Mouse (Mus musculus) kidney, adult 9 months (tissue): Measurements from ENCODE around the gene Usp51.
"Not testable (repeated sequence)": the region's sequence is repeated elsewhere in the genome, so short reads cannot be mapped to it uniquely, and the experiment has no call there.

Experiments used
- DNase-seq: peaks from one replicate; pipeline ENCODE4 v3.0.0; 2022

Gene Usp51

DNA sequence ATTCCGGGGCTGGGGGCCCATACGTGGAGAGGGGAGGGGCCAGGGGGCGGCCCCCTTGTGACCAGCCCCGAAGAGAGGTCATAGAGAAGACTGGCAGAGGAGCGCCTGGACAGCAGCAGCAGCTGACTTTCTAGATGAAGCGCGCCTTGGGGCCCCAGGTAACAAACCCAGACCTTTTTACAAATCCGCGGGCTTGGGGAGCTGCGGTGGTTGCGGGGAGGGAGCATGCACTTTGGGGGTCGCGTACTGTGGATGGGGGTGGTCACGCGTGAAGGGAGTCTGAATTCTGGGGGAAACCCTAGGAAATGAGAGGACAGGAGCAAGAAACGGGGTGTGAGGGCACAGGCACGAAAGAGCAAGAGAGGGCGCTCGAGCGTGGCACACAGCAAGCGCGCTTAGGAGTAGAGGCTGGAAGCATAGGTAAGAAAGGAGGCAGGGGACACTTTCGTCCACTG lies at the start of gene Usp51:
Usp51 (plus strand) TSS at position 83 of the 455 bp plus-strand sequence.
- DNase-seq = peak; percentile 27

DNA sequence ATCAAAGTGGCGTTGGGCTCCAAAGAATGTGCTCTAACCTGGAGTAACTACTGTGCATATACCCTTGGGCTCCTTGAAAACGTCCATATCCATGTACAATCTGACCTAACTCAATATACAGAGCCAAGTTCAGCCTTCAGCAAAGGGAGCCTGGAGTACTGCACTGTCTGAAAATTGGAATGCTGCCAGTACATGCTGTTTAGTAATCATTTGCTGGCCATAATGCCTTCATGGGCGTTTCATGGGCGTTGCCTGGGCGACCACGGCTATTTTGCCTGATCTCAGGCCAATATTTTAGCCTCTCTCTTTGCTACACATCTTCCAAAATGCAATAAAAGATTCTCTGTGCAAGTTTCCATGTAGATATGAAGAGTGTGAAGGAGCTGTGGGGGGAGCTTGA lies 36.7 kb upstream of the Usp51 start:
- DNase-seq = no peak

DNA sequence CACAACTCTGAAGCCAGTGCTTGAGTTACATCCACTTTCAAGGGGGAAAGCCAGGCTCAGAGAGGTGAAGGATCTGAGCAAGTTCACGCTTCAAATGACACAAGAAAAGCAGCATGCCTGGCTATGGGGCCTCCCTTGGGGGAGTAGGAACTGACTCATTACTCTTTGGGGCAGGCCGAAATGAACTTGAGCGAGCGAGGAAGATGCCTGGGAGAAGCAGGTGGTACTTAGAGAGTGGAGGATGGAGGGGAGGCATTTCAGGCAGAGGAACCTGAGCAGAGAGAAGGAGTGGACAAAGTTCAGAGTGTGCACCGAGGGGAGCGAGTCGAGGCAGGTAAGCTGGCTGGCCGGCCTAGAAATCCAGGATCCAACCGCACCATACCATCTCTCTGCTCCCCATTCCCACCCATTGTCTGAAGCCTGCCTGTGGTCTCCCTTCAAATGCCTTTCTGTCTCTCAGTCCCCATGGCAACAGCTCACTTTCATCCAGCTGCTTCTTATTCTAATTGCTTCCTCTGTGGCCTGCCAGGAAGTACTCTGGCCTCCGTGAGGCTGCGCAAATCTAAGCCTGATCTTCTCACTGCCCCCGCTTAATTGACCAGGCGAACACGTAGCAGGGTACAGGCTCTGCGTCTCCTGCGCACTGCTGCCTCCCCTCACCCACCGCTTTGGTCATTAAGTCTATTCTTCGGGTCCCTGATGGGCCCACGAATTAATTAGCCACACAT lies 32.6 kb upstream of the Usp51 start:
- DNase-seq = not testable (repeated sequence)

DNA sequence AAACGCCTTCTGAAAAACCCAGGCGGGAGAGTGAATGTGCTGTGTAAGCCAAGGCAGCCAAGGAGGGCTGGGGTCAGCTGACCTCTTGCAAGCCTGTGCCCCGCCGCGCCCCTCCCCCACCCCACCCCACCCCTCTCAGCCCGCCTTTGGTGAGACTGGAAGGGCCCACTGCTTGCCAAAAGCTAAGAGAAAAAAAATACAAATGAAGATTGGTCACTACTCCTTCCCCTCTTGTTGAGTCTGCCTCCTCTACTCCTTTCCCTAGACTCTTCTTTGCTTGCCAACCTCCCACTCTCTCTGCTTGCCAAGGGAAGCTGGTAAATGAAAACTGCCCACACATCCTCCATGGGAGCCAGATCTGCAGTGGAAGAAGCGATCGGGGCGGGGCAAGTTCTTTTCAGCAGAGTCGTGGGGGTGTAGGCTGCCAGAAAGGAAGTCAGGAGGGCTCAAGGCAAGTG lies 32.0 kb upstream of the Usp51 start:
- no peak for DNase-seq

DNA sequence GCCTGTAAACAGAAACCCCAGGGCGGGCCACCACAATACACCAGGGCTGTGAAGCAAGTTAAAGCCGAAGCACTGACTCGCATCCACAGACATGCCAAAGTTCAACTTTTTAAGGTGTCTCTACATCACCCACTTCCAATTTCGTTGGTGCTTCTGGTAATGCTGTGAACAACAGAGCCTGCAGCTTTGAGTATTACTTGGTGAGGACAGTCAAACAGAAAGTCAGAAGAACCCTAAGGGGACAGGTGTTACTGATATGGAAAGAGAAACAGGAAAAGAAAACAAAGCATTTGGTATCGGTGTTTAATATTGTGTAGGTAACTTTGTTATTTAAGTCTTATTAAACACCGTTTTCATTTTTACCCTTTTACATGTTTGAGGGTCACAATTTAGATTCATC lies 29.7 kb upstream of the Usp51 start:
- DNase-seq = no peak

- DNase-seq = no peak
These were observed 21.3 kb upstream of the Usp51 start for GRCm38 (mm10) chrX:152985009-152985408.

- not testable (repeated sequence) for DNase-seq
These were observed 16.4 kb upstream of the Usp51 start for GRCm38 (mm10) chrX:152989852-152990251.

DNA sequence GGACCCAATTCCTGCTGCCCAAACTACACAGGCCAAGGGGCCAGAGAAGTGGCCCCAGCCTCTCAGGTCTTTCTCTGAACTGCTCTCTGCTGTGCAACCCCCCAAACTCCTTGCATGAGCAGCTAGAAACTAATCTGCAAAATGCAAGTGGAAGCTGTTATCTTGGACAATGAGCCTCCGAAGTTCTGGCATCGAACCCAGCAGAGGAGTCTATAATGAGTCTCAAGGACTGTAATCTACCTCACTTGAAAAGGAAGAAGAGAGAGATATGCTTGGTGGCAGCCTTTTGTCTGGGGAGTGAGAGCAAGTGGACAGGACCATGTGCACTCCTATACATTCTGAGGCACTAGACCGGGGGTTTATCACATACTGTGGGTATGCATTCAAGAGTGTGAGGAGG lies 10.2 kb upstream of the Usp51 start:
- DNase-seq = not testable (repeated sequence)

- DNase-seq = peak; percentile 15
These were observed 884 bp downstream of the Usp51 start for GRCm38 (mm10) chrX:153007021-153007684.

DNA sequence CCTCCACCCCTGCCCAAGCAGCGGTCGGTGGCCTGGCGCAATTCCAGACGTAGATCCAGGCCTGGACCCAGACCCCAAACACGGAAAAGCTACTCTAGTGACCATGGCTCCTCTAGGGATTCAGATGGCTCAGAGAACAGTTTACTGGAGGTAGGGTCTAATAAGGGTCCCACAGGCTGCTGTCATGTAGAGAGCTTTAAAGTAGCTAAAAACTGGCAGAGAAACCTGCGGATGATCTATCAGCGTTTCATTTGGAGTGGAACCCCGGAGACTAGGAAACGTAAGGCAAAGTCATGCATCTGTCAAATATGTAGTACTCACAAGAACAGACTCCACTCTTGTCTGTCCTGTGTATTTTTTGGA lies 1.4 kb downstream of the Usp51 start:
- DNase-seq = no peak

DNA sequence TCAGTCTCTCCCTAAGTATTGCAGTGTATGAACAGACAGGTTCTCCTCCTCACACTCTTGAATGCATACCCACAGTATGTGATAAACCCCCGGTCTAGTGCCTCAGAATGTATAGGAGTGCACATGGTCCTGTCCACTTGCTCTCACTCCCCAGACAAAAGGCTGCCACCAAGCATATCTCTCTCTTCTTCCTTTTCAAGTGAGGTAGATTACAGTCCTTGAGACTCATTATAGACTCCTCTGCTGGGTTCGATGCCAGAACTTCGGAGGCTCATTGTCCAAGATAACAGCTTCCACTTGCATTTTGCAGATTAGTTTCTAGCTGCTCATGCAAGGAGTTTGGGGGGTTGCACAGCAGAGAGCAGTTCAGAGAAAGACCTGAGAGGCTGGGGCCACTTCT lies 19.0 kb downstream of the Usp51 start:
- not testable (repeated sequence) for DNase-seq

GRCm38 (mm10) chrX:153025709-153026108 lies 19.4 kb downstream of the Usp51 start:
- not testable (repeated sequence) for DNase-seq

DNA sequence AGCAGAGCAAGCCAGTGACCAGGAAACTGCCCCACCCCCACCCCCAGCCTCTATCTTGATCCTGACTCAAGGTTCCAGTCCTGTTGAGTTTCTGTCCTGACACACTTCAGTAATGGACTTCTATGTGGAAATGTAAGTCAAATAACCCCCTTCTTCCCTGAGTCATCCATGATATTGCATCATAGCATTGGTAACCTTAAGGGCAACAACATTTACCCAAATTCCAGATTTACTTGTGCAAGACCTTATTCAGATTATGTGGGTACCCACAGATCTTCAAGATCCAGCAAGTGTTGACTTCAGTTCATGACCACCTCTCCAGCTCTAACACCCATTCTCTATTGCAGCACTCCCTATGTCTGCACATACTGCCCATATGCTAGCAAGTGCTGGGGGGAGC lies 25.3 kb downstream of the Usp51 start:
- not testable (repeated sequence) for DNase-seq

GRCm38 (mm10) chrX:153037087-153037971 lies 31.1 kb downstream of the Usp51 start, which contains the start of gene Mageh1:
Gene Mageh1 (minus strand): TSS chrX:153037575.
- peak; percentile 76 for DNase-seq

DNA sequence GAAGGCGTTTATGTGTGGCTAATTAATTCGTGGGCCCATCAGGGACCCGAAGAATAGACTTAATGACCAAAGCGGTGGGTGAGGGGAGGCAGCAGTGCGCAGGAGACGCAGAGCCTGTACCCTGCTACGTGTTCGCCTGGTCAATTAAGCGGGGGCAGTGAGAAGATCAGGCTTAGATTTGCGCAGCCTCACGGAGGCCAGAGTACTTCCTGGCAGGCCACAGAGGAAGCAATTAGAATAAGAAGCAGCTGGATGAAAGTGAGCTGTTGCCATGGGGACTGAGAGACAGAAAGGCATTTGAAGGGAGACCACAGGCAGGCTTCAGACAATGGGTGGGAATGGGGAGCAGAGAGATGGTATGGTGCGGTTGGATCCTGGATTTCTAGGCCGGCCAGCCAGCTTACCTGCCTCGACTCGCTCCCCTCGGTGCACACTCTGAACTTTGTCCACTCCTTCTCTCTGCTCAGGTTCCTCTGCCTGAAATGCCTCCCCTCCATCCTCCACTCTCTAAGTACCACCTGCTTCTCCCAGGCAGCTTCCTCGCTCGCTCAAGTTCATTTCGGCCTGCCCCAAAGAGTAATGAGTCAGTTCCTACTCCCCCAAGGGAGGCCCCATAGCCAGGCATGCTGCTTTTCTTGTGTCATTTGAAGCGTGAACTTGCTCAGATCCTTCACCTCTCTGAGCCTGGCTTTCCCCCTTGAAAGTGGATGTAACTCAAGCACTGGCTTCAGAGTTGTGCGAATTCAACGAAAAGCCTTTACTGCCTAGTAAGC lies 31.9 kb downstream of the Usp51 start:
- DNase-seq = not testable (repeated sequence)
